Mouse (Mus musculus) CH12.LX (cell line): ENCODE data around the gene Alg10b. TPM values are rescaled to one million over a fixed set of nuclear protein-coding genes. Genes with fewer than 3 reads are reported as not detected.

ENCODE experiments used
- DNase-seq: peaks from one replicate; pipeline ENCODE4 v3.0.0-alpha.2; 2013; ENCODE audit errors: extremely low read depth
- H3K27ac ChIP-seq: 2 replicates; pipeline ENCODE4 v1.5.1; 2012; ENCODE audit warnings: low read depth, mild to moderate bottlenecking, control low read depth, moderate library complexity; ENCODE audit not compliant: insufficient read depth
- H3K27me3 ChIP-seq: replicated peaks from 2 replicates; pipeline ENCODE3; 2012; ENCODE audit warnings: inconsistent platforms
- H3K36me3 ChIP-seq, 2 experiments: replicated peaks in 1 of 2; 2 replicates each; pipeline versions ENCODE3 to v1.6.1; 2012; ENCODE audit warnings: inconsistent platforms in 1 of 2, low read length in 1 of 2, mild to moderate bottlenecking in 1 of 2, mixed read lengths in 1 of 2, moderate library complexity in 1 of 2; ENCODE audit not compliant: control insufficient read depth in 1 of 2, insufficient read depth in 1 of 2
- H3K4me1 ChIP-seq, 2 experiments: 2 replicates each; pipeline ENCODE4 v1.6.1; 2012; ENCODE audit warnings: inconsistent platforms in 1 of 2, moderate library complexity in 1 of 2; ENCODE audit not compliant: insufficient read depth in 2 of 2, control insufficient read depth in 1 of 2
- H3K4me2 ChIP-seq: 2 replicates; pipeline ENCODE4 v1.6.1; 2012; ENCODE audit warnings: low read depth, mild to moderate bottlenecking, control low read depth; ENCODE audit not compliant: poor library complexity, insufficient read depth, severe bottlenecking
- H3K4me3 ChIP-seq, 3 experiments: fragments of 150-350 bp in 1 of 3; sonication (generic) in 1 of 3; replicated peaks in 1 of 3; 2 replicates each; pipeline versions ENCODE3 to v1.5.1; 2011 to 2012; ENCODE audit warnings: low read depth in 2 of 3, low read length in 2 of 3, mild to moderate bottlenecking in 2 of 3, moderate library complexity in 2 of 3, control low read depth in 1 of 3, improper control_type of control experiment in 1 of 3, inconsistent platforms in 1 of 3, mixed read lengths in 1 of 3; ENCODE audit not compliant: poor library complexity in 1 of 3
- H3K79me2 ChIP-seq: replicated peaks from 2 replicates; pipeline ENCODE4 v1.6.1; 2012; ENCODE audit warnings: mild to moderate bottlenecking, moderate library complexity; ENCODE audit not compliant: control insufficient read depth, poor library complexity, insufficient read depth, severe bottlenecking; ENCODE audit errors: extremely low read depth
- H3K9ac ChIP-seq: 2 replicates; pipeline ENCODE4 v1.6.1; 2012; ENCODE audit warnings: low read depth, mild to moderate bottlenecking, control low read depth, moderate library complexity; ENCODE audit not compliant: insufficient read depth
- H3K9me3 ChIP-seq: replicated peaks from 2 replicates; pipeline ENCODE3; 2012; ENCODE audit warnings: low read length, inconsistent platforms, mixed read lengths
- BHLHE40 ChIP-seq: IDR thresholded peaks from 2 replicates; pipeline ENCODE4 v1.6.1; 2011; ENCODE audit warnings: mild to moderate bottlenecking, low read depth, low read length, improper control_type of control experiment
- CHD1 ChIP-seq: IDR thresholded peaks from 2 replicates; pipeline ENCODE4 v1.6.1; 2012; ENCODE audit warnings: low read depth, low read length, improper control_type of control experiment, inconsistent platforms
- ELF1 ChIP-seq: IDR thresholded peaks from 2 replicates; pipeline ENCODE4 v1.6.1; 2014; ENCODE audit warnings: low read depth, mild to moderate bottlenecking, inconsistent platforms, low read length, improper control_type of control experiment
- EP300 ChIP-seq: IDR thresholded peaks from 2 replicates; pipeline ENCODE4 v1.6.1; 2011; ENCODE audit warnings: low read length, improper control_type of control experiment
- ETS1 ChIP-seq: conservative IDR thresholded peaks from 2 replicates; pipeline ENCODE4 v1.6.1; 2012; ENCODE audit warnings: low read depth, mild to moderate bottlenecking, inconsistent platforms, low read length, improper control_type of control experiment, moderate library complexity
- IRF4 ChIP-seq: IDR thresholded peaks from 2 replicates; pipeline ENCODE4 v1.6.1; 2014; ENCODE audit warnings: low read depth, mild to moderate bottlenecking, inconsistent platforms, low read length, improper control_type of control experiment
- JUN ChIP-seq: IDR thresholded peaks from 2 replicates; pipeline ENCODE4 v1.6.1; 2011; ENCODE audit warnings: low read depth, mild to moderate bottlenecking, low read length, improper control_type of control experiment, moderate library complexity; ENCODE audit not compliant: insufficient read depth
- MAFK ChIP-seq: IDR thresholded peaks from 2 replicates; pipeline ENCODE4 v1.6.1; 2011; ENCODE audit warnings: low read length, improper control_type of control experiment; ENCODE audit not compliant: insufficient replicate concordance
- NELFE ChIP-seq: IDR thresholded peaks from 2 replicates; pipeline ENCODE4 v1.6.1; 2011; ENCODE audit warnings: low read depth, low read length, improper control_type of control experiment
- POLR2AphosphoS2 ChIP-seq: IDR thresholded peaks from 2 replicates; pipeline ENCODE4 v1.6.1; 2011; ENCODE audit warnings: low read depth, low read length, improper control_type of control experiment
- RCOR1 ChIP-seq: conservative IDR thresholded peaks from 2 replicates; pipeline ENCODE4 v1.6.1; 2012; ENCODE audit warnings: low read depth, mild to moderate bottlenecking, inconsistent platforms, low read length, improper control_type of control experiment
- SIN3A ChIP-seq: IDR thresholded peaks from 2 replicates; pipeline ENCODE4 v1.6.1; 2012; ENCODE audit warnings: low read length, improper control_type of control experiment, inconsistent platforms
- TBP ChIP-seq: conservative IDR thresholded peaks from 2 replicates; pipeline ENCODE4 v1.6.1; 2011; ENCODE audit warnings: low read depth, low read length, improper control_type of control experiment
- USF2 ChIP-seq: conservative IDR thresholded peaks from 2 replicates; pipeline ENCODE4 v1.6.1; 2011; ENCODE audit warnings: low read depth, low read length, improper control_type of control experiment
- ZC3H11A ChIP-seq: IDR thresholded peaks from 2 replicates; pipeline ENCODE4 v1.6.1; 2012; ENCODE audit warnings: low read depth, mild to moderate bottlenecking, inconsistent platforms, low read length, improper control_type of control experiment
- ZMIZ1 ChIP-seq: IDR thresholded peaks from 2 replicates; pipeline ENCODE4 v1.6.1; 2012; ENCODE audit warnings: low read depth, mild to moderate bottlenecking, inconsistent platforms, low read length, improper control_type of control experiment
- ZNF384 ChIP-seq: IDR thresholded peaks from 2 replicates; pipeline ENCODE4 v1.6.1; 2012; ENCODE audit warnings: low read depth, low read length, improper control_type of control experiment, inconsistent platforms
- dilution Hi-C: fragments of 300-500 bp; cut with MboI; formaldehyde crosslinking; loops from 2 replicates; pipeline ENCODE4 v1.14.3; 2020; ENCODE audit warnings: low sequenced_read_pairs; ENCODE audit not compliant: extremely low pct_unique_long_range_greater_than_20kb, extremely low pct_ligation_motif_present
- in situ Hi-C: fragments of 300-500 bp; cut with MboI; formaldehyde crosslinking; loops from 3 replicates; pipeline ENCODE4 v1.14.3; 2019; ENCODE audit warnings: low sequenced_read_pairs, low pct_ligation_motif_present, low pct_unique_long_range_greater_than_20kb, mixed read lengths
- polyA plus RNA-seq: library from polyadenylated mRNA; unstranded; fragments of >175 nt; gene quantifications from 2 replicates; pipeline ENCODE4 v1.2.1, GENCODE M21; 2012; ENCODE audit warnings: low read depth; ENCODE audit not compliant: insufficient read length
- total RNA-seq, 2 experiments: library from RNA; depleted of rRNA; stranded (reverse); fragments of 300-350 nt in 1 of 2; fragments of >200 nt in 1 of 2; gene quantifications; 2 replicates each; pipeline ENCODE4 v1.2.3; 2012 to 2014

The Alg10b gene
- total and polyA plus RNA-seq, 3 experiments: 12.2 to 28.4 (median 20.8) TPM

DNA sequence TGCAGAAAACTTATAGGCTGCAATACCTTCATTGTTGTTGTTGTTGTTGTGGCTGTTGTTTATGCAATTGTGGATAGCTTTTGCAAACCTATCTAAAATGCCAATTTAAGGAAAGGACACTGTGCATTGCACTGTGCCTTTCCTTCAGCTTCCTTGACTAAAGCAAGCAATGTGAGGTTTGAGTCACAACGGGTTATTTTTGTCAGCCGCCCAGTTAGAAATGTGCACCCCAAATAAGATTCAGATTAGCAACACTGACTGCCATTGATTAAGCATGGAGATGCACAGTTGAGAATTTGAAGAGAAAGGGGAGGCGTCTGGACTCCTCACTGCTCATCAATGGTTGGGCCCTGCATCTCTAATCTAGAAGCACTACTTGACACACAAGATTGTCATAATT lies 39.4 kb upstream of the Alg10b start (continued):
- TF ChIP-seq CHD1: no peak

DNA sequence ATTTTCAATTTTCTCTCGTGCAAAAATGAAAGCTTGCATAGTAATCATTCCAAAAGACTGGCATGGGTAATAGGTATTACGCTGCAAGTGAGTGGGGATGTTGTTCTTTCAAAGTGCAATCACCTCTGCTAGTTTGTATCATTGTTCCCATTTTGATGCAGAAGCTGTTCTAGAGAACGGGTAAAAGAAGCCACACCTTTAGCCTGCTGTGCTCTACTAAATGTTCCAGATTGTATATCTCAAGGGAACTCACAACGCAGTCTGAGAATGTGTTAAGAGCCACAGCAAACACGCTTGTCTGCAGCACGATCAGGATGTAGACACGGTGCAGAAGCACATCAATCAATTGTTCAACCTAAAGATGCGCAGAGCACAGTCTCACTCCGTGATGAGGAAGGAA lies 34.6 kb upstream of the Alg10b start:
- H3K9me3 ChIP-seq: peaks cover 42% of the 10 kb centered on the region
- TF ChIP-seq ZNF384: no peak
- no peak for TF ChIP-seq MAFK
- no peak for TF ChIP-seq USF2
- TF ChIP-seq NELFE: no peak
- TF ChIP-seq TBP: no peak
- TF ChIP-seq RCOR1: no peak
- TF ChIP-seq ETS1: no peak
- no peak for TF ChIP-seq JUN
- no peak for TF ChIP-seq ELF1
- no peak for TF ChIP-seq BHLHE40
- no peak for TF ChIP-seq ZMIZ1
- no peaks in the 10 kb centered on the region for H3K36me3 ChIP-seq
- no peak overlapping the region for H3K4me2 ChIP-seq
- dilution Hi-C loops (no loop called here), in situ Hi-C loops (no loop called here)
- H3K4me1 ChIP-seq: no peaks in the 10 kb centered on the region
- H3K27me3 ChIP-seq: no peaks in the 10 kb centered on the region
- no peak overlapping the region for H3K27ac ChIP-seq
- H3K79me2 ChIP-seq: no peaks in the 10 kb centered on the region
- no peak overlapping the region for H3K9ac ChIP-seq
- H3K4me3 ChIP-seq: no peak overlapping the region
- DNase-seq: no peak

DNA sequence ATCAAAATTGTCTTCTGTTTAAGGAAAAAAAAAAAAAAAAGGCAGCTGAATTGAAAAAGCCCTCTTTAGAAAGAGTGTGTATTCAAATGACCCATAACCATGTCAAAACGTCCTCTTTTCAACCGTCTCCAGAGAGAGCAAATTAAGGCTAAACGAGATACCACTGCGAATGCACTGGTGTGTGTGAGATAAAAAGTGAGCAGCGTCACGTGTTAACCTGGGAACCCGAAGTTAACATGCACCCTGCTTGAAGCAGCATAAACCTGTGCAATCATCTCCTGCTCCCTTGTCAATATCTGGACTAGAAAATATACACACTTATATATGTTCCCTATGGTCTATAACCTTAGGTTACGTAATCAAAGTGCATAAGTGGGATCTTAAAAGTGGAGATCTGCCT lies 10.2 kb upstream of the Alg10b start:
- TF ChIP-seq EP300 (no peak), POLR2AphosphoS2 (no peak), ZC3H11A (no peak), BHLHE40 (no peak), TBP (no peak), IRF4 (no peak), SIN3A (no peak)
- Histone ChIP-seq H3K27me3 (peaks cover 4% of the 10 kb centered on the region), H3K9ac (no peak overlapping the region), H3K4me2 (no peak overlapping the region), H3K9me3 (peaks cover 5% of the 10 kb centered on the region), H3K36me3 (no peaks in the 10 kb centered on the region), H3K4me1 (no peaks in the 10 kb centered on the region), H3K4me3 (no peak overlapping the region), H3K27ac (no peak overlapping the region), H3K79me2 (no peaks in the 10 kb centered on the region)
- dilution Hi-C loops (no loop called here), in situ Hi-C loops (loop anchor here (25.0 kb wide), 1 partner anchor 602 kb away; no protein-coding TSS in a partner anchor)
- no peak for DNase-seq
